22 mouse cellular contexts compared by ENCODE assay signal in genomic region chr2:163555417-163555816, GRCm38 (mm10). TPM values are rescaled to one million over a fixed set of nuclear protein-coding genes. Genes with fewer than 3 reads are reported as not detected.
A peak's percentile ranks its signal among the peaks of the same experiment; 100 is the strongest.
DNase-seq lines count a peak whose midpoint lies in the region; ATAC-seq and TF ChIP-seq lines count a peak whose summit lies in the region.
"Had no signal": no experiment of that assay in that cellular context is flagged by ENCODE, and none has a peak within 500 bp of the region (broad histone marks: within the 10 kb centered on the region; RNA-seq: fewer than 3 reads in every experiment).

No protein-coding gene starts in this region.

- H3K4me3 ChIP-seq in kidney, adult 2 months (ENCODE audit: insufficient read depth, low read depth, low read length): no peak overlapping the region
- H3K4me3 ChIP-seq in intestine, embryonic 15.5 days (replicated peaks): no peak overlapping the region
- no peak overlapping the region for H3K4me3 ChIP-seq in liver, embryonic 14.5 days (ENCODE audit: insufficient read depth in 1 of 2, low read depth in 2 of 2, low read length in 2 of 2)
- H3K4me3 ChIP-seq: embryonic facial prominence, embryonic 10.5 days; forebrain, embryonic 13.5 days; heart, embryonic 12.5 days; neural tube, embryonic 12.5 days had no signal

- no peaks in the 10 kb centered on the region for H3K9me3 ChIP-seq in intestine, embryonic 15.5 days
- no peaks in the 10 kb centered on the region for H3K9me3 ChIP-seq in liver, embryonic 14.5 days (ENCODE audit: control insufficient read depth, low read length)
- H3K9me3 ChIP-seq: embryonic facial prominence, embryonic 10.5 days; forebrain, embryonic 13.5 days; heart, embryonic 12.5 days; neural tube, embryonic 12.5 days had no signal

- no peaks in the 10 kb centered on the region for H3K27me3 ChIP-seq in kidney, adult 2 months (replicated peaks; ENCODE audit: control insufficient read depth, insufficient read depth, low read length)
- no peaks in the 10 kb centered on the region for H3K27me3 ChIP-seq in intestine, embryonic 15.5 days (replicated peaks)
- no peaks in the 10 kb centered on the region for H3K27me3 ChIP-seq in liver, embryonic 14.5 days (ENCODE audit: control insufficient read depth, insufficient read depth, low read length)
- H3K27me3 ChIP-seq: forebrain, embryonic 13.5 days; neural tube, embryonic 12.5 days had no signal

- peak overlapping the region; percentile 72 for H3K27ac ChIP-seq in kidney, adult 2 months (ENCODE audit: insufficient read depth, low read depth, low read length)
- H3K27ac ChIP-seq in intestine, embryonic 15.5 days: peak overlapping the region; percentile 77
- H3K27ac ChIP-seq in liver, embryonic 14.5 days: no peak overlapping the region
- H3K27ac ChIP-seq: embryonic facial prominence, embryonic 10.5 days; forebrain, embryonic 13.5 days; neural tube, embryonic 12.5 days had no signal

- peak; percentile 58 for ATAC-seq in intestine, embryonic 15.5 days
- peak; percentile 48 for ATAC-seq in liver, embryonic 14.5 days (ENCODE audit: insufficient read depth)
- no peak for ATAC-seq in inflammation-experienced regulatory T-cells, adult 6 months
- ATAC-seq: forebrain, embryonic 13.5 days; hindbrain, embryonic 16.5 days had no signal

- 0 out of 2 replicates have a peak overlapping the region, but pooled peaks have one; percentile 17 for H3K9ac ChIP-seq in intestine, embryonic 15.5 days
- no peak overlapping the region for H3K9ac ChIP-seq in liver, embryonic 14.5 days (replicated peaks)
- H3K9ac ChIP-seq: forebrain, embryonic 13.5 days; heart, embryonic 12.5 days; neural tube, embryonic 12.5 days had no signal

- WGBS in kidney, adult 2 months: 28% methylated on average over 13 of the region's 13 CpGs
- WGBS in intestine, embryonic 15.5 days: 57% methylated on average over 13 of the region's 13 CpGs
- WGBS in liver, embryonic 14.5 days (ENCODE audit: insufficient replicate concordance): 57% methylated on average over 13 of the region's 13 CpGs

- 0 out of 2 replicates have a peak overlapping the region, but pooled peaks have one; percentile 17 for H3K4me2 ChIP-seq in intestine, embryonic 15.5 days (replicated peaks)
- H3K4me2 ChIP-seq in liver, embryonic 14.5 days (ENCODE audit: low read depth): no peak overlapping the region
- H3K4me2 ChIP-seq: forebrain, embryonic 13.5 days; heart, embryonic 12.5 days; midbrain, embryonic 11.5 days; neural tube, embryonic 12.5 days had no signal

- no peak for TF ChIP-seq POLR2A in kidney, adult 2 months (IDR thresholded peaks at IDR 0.05; ENCODE audit: low read depth, low read length)

- no peak for DNase-seq in kidney, adult 2 months
- DNase-seq in kidney, adult 8-10 months: no peak
- peak; percentile 44 for DNase-seq in adrenal gland, postnatal 10 days
- DNase-seq in liver, embryonic 14.5 days (ENCODE audit: low read depth in 3 of 3, low spot score in 3 of 3): no peak
- no peak for DNase-seq in spleen, postnatal 14 days (ENCODE audit: low spot score in 2 of 2)
- DNase-seq: B cell, adult 2 months; cerebellum, adult 18-20 months; cerebellum, postnatal 36 days; heart, postnatal 36 days; layer of hippocampus, postnatal 36 days; lung, adult 18-20 months; lung, postnatal 4 days had no signal

- H3K4me1 ChIP-seq in kidney, adult 2 months (ENCODE audit: control insufficient read depth, insufficient read depth, low read length): peaks cover 17% of the 10 kb centered on the region
- peaks cover 16% of the 10 kb centered on the region; the same call in 1 of the 2 replicates for H3K4me1 ChIP-seq in intestine, embryonic 15.5 days (replicated peaks)
- H3K4me1 ChIP-seq in liver, embryonic 14.5 days (replicated peaks; ENCODE audit: control insufficient read depth in 2 of 2, insufficient read depth in 2 of 2, low read length in 1 of 2): peaks cover 5 to 28% of the 10 kb centered on the region in 2 experiments; a peak in 2 of 4 replicates
- H3K4me1 ChIP-seq: embryonic facial prominence, embryonic 10.5 days; forebrain, embryonic 13.5 days; neural tube, embryonic 12.5 days had no signal

- TF ChIP-seq EP300 in liver, embryonic 14.5 days (IDR thresholded peaks at IDR 0.05; ENCODE audit: low read depth): no peak

- H3K36me3 ChIP-seq in kidney, adult 2 months (ENCODE audit: control insufficient read depth, insufficient read depth, low read length): peaks cover 1% of the 10 kb centered on the region; the same call in 1 of the 2 replicates
- H3K36me3 ChIP-seq in intestine, embryonic 15.5 days: no peaks in the 10 kb centered on the region
- H3K36me3 ChIP-seq in liver, embryonic 14.5 days (replicated peaks; ENCODE audit: control insufficient read depth, insufficient read depth, low read depth): no peaks in the 10 kb centered on the region; the same call in 1 of the 2 replicates
- H3K36me3 ChIP-seq: embryonic facial prominence, embryonic 10.5 days; heart, embryonic 12.5 days; neural tube, embryonic 12.5 days had no signal

- no peak for TF ChIP-seq CTCF in kidney, adult 2 months (conservative IDR thresholded peaks at IDR 0.05; ENCODE audit: insufficient read depth, insufficient read length, low read depth, low read length)
- TF ChIP-seq CTCF in liver, embryonic 14.5 days (IDR thresholded peaks at IDR 0.05; ENCODE audit: low read depth): 0 out of 2 replicates have a peak, but pooled peaks have one; percentile 8

RNA-seq across cellular contexts. Expression of gene Ttpal, which starts 46.7 kb away (rescaled TPM):
- 11.3 and 12.0 TPM in 2 replicates for polyA plus RNA-seq in kidney, adult 2 months (2012; rRNA removed)
- 10 to 100 TPM; 24.8 to 26.4 TPM for total RNA-seq in adrenal gland, postnatal 10 days (2021)
- 25.7 and 26.5 TPM in 2 replicates for polyA plus RNA-seq in intestine, embryonic 15.5 days (2015; fragmentation: Nextera tagmentation; extraction: Ambion mirVana)
- polyA plus RNA-seq in liver, embryonic 14.5 days (2012; rRNA removed): 3.4 and 5.3 TPM in 2 replicates
- polyA plus RNA-seq in liver, embryonic 14.5 days (2014; fragmentation: Nextera tagmentation; extraction: Ambion mirVana): 10.0 and 11.5 TPM in 2 replicates
- polyA plus RNA-seq in inflammation-experienced regulatory T-cells, adult 6 months (2017; shearing (Covaris generic)): 10 to 100 TPM; 37.3 to 41.8 (median 40.6) TPM

RNA-seq across cellular contexts. Expression of gene Hnf4a, which starts 48.8 kb away (rescaled TPM):
- 354 and 376 TPM in 2 replicates for polyA plus RNA-seq in kidney, adult 2 months (2012; rRNA removed)
- 10 to 100 TPM; 11.8 to 51.8 TPM for total RNA-seq in adrenal gland, postnatal 10 days (2021)
- 85.1 and 85.9 TPM in 2 replicates for polyA plus RNA-seq in intestine, embryonic 15.5 days (2015; fragmentation: Nextera tagmentation; extraction: Ambion mirVana)
- 22.9 and 23.2 TPM in 2 replicates for polyA plus RNA-seq in liver, embryonic 14.5 days (2012; rRNA removed)
- polyA plus RNA-seq in liver, embryonic 14.5 days (2014; fragmentation: Nextera tagmentation; extraction: Ambion mirVana): 10.6 and 11.6 TPM in 2 replicates
- not detected for polyA plus RNA-seq in inflammation-experienced regulatory T-cells, adult 6 months (2017; shearing (Covaris generic))
- total RNA-seq: heart, postnatal 36 days; layer of hippocampus, postnatal 36 days; left cerebral cortex, postnatal 25 days; monocyte, adult 5-6 weeks had no signal
- polyA plus RNA-seq: embryonic facial prominence, embryonic 10.5 days; forebrain, embryonic 13.5 days; hindbrain, embryonic 16.5 days; midbrain, embryonic 11.5 days; neural tube, embryonic 12.5 days had no signal

Comparison
In these comparisons a context has a peak if more than half of its experiments do, and no peak if none do; other contexts are left out.
1. RNA of gene Hnf4a, which starts 48.8 kb away (polyA plus RNA-seq): 354 to 376 TPM in kidney, adult 2 months, 85.1 to 85.9 TPM in intestine, embryonic 15.5 days and 10.6 to 23.2 TPM in liver, embryonic 14.5 days; not detected in inflammation-experienced regulatory T-cells, adult 6 months; every median in the first group is over 10 times any median in the second.